Mouse (Mus musculus) testis, adult 2 months (tissue): ENCODE results near the gene Fam193b.

ENCODE experiments used
- CTCF ChIP-seq: fragments of 200-500 bp; IDR thresholded peaks from 2 replicates; pipeline ENCODE4 v1.5.1; 2012; ENCODE audit warnings: low read depth, mild to moderate bottlenecking, inconsistent platforms, low read length, moderate library complexity; ENCODE audit not compliant: control insufficient read depth, insufficient read depth, insufficient replicate concordance
- POLR2A ChIP-seq: fragments of 200-500 bp; IDR thresholded peaks from 2 replicates; pipeline ENCODE4 v1.6.1; 2012; ENCODE audit warnings: low read depth, mild to moderate bottlenecking, inconsistent platforms, low read length, moderate library complexity; ENCODE audit not compliant: control insufficient read depth

GRCm38 (mm10) chr13:55601611-55602010, 30.7 kb upstream of the Fam193b start:
- peak; percentile 79; the same call in 1 of the 2 replicates for TF ChIP-seq CTCF
- TF ChIP-seq POLR2A: no peak
